Mouse (Mus musculus): ENCODE results near the gene P2rx6. TPM values are rescaled to one million over a fixed set of nuclear protein-coding genes. Genes with fewer than 3 reads are reported as not detected.
A peak's percentile ranks its signal among the peaks of the same experiment; 100 is the strongest.

The P2rx6 gene
- total and polyA plus RNA-seq, 2 experiments from 2014 or later: 0.31 to 0.70 TPM

GRCm38 (mm10) chr16:17561128-17561750, 446 bp upstream of the P2rx6 start, which contains the start of gene Lrrc74b:
Lrrc74b (minus strand) TSS chr16:17561247.
- H3K4me1 ChIP-seq (ENCODE audit: control insufficient read depth, insufficient read depth): peaks cover 11% of the 10 kb centered on the region; the same call in 1 of the 2 replicates
- 3% methylated on average over 22 of the region's 22 CpGs for WGBS
- peak within 1 kb of the TSS; percentile 33 for H3K4me3 ChIP-seq (ENCODE audit: low read depth, low read length)
- 0 out of 2 replicates have a peak, but pooled peaks cover 11% of the 10 kb centered on the region for H3K27me3 ChIP-seq (ENCODE audit: control insufficient read depth, insufficient read depth, low read length)
- peak within 1 kb of the TSS; percentile 36 for H3K9ac ChIP-seq (replicated peaks; ENCODE audit: low read depth, low read length)
- ATAC-seq (ENCODE audit: insufficient read depth, low read depth) (peak; percentile 81), DNase-seq (ENCODE audit: low spot score) (peak; percentile 77)
- TF ChIP-seq CTCF (IDR thresholded peaks at IDR 0.05; ENCODE audit: low read depth): no peak
- TF ChIP-seq EP300 (IDR thresholded peaks at IDR 0.05; ENCODE audit: low read depth): no peak
- peak within 1 kb of the TSS; percentile 68 for H3K4me2 ChIP-seq (ENCODE audit: low read depth, low read length)
- H3K27ac ChIP-seq (ENCODE audit: low read depth): peak within 1 kb of the TSS; percentile 14; the same call in 1 of the 2 replicates
- no peaks in the 10 kb centered on the region for H3K36me3 ChIP-seq (replicated peaks; ENCODE audit: control insufficient read depth, insufficient read depth, low read length)
- no peaks in the 10 kb centered on the region for H3K9me3 ChIP-seq (replicated peaks; ENCODE audit: control insufficient read depth, low read length)

GRCm38 (mm10) chr16:17563580-17563979, 1.9 kb downstream of the P2rx6 start:
- WGBS: 45% methylated on average over 1 of the region's 1 CpGs
- no peak overlapping the region for H3K4me3 ChIP-seq (ENCODE audit: low read depth, low read length)
- H3K4me2 ChIP-seq (ENCODE audit: low read depth, low read length): no peak overlapping the region
- no peak overlapping the region for H3K9ac ChIP-seq (replicated peaks; ENCODE audit: low read depth, low read length)
- ATAC-seq (ENCODE audit: insufficient read depth, low read depth) (no peak), DNase-seq (ENCODE audit: low spot score) (no peak)
- H3K36me3 ChIP-seq (replicated peaks; ENCODE audit: control insufficient read depth, insufficient read depth, low read length): no peaks in the 10 kb centered on the region
- no peak overlapping the region for H3K27ac ChIP-seq (ENCODE audit: low read depth)
- 0 out of 2 replicates have a peak, but pooled peaks cover 15% of the 10 kb centered on the region for H3K27me3 ChIP-seq (ENCODE audit: control insufficient read depth, insufficient read depth, low read length)
- no peak for TF ChIP-seq CTCF (IDR thresholded peaks at IDR 0.05; ENCODE audit: low read depth)
- no peak for TF ChIP-seq EP300 (IDR thresholded peaks at IDR 0.05; ENCODE audit: low read depth)
- peaks cover 7% of the 10 kb centered on the region; the same call in 1 of the 2 replicates for H3K4me1 ChIP-seq (ENCODE audit: control insufficient read depth, insufficient read depth)
- H3K9me3 ChIP-seq (replicated peaks; ENCODE audit: control insufficient read depth, low read length): no peaks in the 10 kb centered on the region

DNA sequence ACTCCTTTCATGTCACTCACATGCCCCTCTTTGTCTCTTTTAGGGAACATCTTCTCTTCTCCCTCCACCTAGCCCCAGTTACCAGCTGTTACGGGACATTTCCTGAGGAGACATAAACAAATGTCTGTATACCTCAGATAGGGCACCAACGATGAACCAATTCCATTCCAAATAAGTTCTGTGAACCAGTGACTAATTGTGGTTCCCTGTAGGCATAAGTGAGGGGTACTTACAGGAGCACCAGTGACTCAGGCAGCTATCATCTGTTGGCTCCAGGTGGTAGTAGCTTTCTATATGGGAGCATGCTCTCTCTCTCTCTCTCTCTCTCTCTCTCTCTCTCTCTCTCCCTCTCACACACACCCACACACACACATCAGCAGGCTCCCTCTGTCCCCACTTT, 2.5 kb downstream of the P2rx6 start:
- no peak overlapping the region for H3K4me2 ChIP-seq (ENCODE audit: low read depth, low read length)
- 0 out of 2 replicates have a peak, but pooled peaks cover 15% of the 10 kb centered on the region for H3K27me3 ChIP-seq (ENCODE audit: control insufficient read depth, insufficient read depth, low read length)
- no peak for DNase-seq (ENCODE audit: low spot score)
- no peaks in the 10 kb centered on the region for H3K9me3 ChIP-seq (replicated peaks; ENCODE audit: control insufficient read depth, low read length)
- H3K4me1 ChIP-seq (ENCODE audit: control insufficient read depth, insufficient read depth): peaks cover 7% of the 10 kb centered on the region; the same call in 1 of the 2 replicates
- H3K9ac ChIP-seq (replicated peaks; ENCODE audit: low read depth, low read length): no peak overlapping the region
- no peak for TF ChIP-seq CTCF (IDR thresholded peaks at IDR 0.05; ENCODE audit: low read depth)
- WGBS: 59% methylated on average over 2 of the region's 2 CpGs
- no peaks in the 10 kb centered on the region for H3K36me3 ChIP-seq (replicated peaks; ENCODE audit: control insufficient read depth, insufficient read depth, low read length)
- ATAC-seq (ENCODE audit: insufficient read depth, low read depth): no peak
- H3K27ac ChIP-seq (ENCODE audit: low read depth): no peak overlapping the region
- H3K4me3 ChIP-seq (ENCODE audit: low read depth, low read length): no peak overlapping the region

DNA sequence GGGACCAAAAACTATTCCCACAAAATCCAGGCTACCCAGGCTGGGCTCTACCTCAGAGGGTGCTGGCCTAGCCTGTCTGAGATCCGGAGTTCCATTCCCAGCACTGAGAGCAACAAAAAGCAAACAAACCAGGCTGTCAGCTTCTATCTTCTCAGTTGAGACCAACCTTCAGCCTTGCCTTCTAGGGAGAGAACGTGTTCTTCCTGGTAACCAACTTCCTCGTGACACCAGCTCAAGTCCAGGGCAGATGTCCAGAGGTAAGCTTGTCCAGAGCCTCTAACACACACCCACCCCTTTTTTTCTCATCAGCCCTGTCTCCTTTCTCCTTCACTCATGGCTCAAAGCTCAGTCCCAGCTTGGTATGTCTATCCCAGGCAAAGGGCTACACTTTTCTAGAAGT, 3.1 kb downstream of the P2rx6 start:
- Histone ChIP-seq H3K4me2 (ENCODE audit: low read depth, low read length) (no peak overlapping the region), H3K4me3 (ENCODE audit: low read depth, low read length) (no peak overlapping the region), H3K27me3 (ENCODE audit: control insufficient read depth, insufficient read depth, low read length) (0 out of 2 replicates have a peak, but pooled peaks cover 15% of the 10 kb centered on the region), H3K9ac (replicated peaks; ENCODE audit: low read depth, low read length) (no peak overlapping the region), H3K4me1 (ENCODE audit: control insufficient read depth, insufficient read depth) (peaks cover 7% of the 10 kb centered on the region; the same call in 1 of the 2 replicates), H3K36me3 (replicated peaks; ENCODE audit: control insufficient read depth, insufficient read depth, low read length) (no peaks in the 10 kb centered on the region), H3K27ac (ENCODE audit: low read depth) (no peak overlapping the region), H3K9me3 (replicated peaks; ENCODE audit: control insufficient read depth, low read length) (no peaks in the 10 kb centered on the region)
- TF ChIP-seq EP300 (IDR thresholded peaks at IDR 0.05; ENCODE audit: low read depth) (no peak), CTCF (IDR thresholded peaks at IDR 0.05; ENCODE audit: low read depth) (no peak)
- ATAC-seq (ENCODE audit: insufficient read depth, low read depth): no peak
- DNase-seq (ENCODE audit: low spot score): no peak
- WGBS: 53% methylated on average over 3 of the region's 3 CpGs

DNA sequence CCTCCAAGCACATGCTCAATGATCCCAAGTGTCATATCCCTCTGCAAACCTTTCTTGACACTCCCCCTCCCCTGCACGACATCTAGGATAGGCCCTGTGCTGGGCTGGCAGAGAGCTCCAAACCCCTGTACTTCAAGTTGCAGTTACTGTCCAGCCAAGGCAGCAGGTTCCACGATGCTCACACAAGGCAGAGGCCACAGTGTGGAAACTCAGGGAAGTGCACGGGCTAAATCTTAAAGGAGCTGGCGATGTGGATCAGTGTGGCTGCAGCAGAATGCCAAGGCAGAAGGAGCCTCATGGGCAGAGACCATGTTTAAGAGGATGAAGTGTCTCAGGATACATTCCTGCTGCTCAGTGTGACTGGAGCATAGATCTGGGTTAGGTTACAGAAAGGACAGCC, 4.5 kb downstream of the P2rx6 start:
- TF ChIP-seq EP300 (IDR thresholded peaks at IDR 0.05; ENCODE audit: low read depth): no peak
- TF ChIP-seq CTCF (IDR thresholded peaks at IDR 0.05; ENCODE audit: low read depth): peak; percentile 11; the same call in 1 of the 2 replicates
- DNase-seq (ENCODE audit: low spot score): no peak
- H3K36me3 ChIP-seq (replicated peaks; ENCODE audit: control insufficient read depth, insufficient read depth, low read length): no peaks in the 10 kb centered on the region

More for the DNA sequence above, 4.5 kb downstream of the P2rx6 start:
- no peak overlapping the region for H3K27ac ChIP-seq (ENCODE audit: low read depth)
- H3K9ac ChIP-seq (replicated peaks; ENCODE audit: low read depth, low read length): no peak overlapping the region
- H3K4me3 ChIP-seq (ENCODE audit: low read depth, low read length): no peak overlapping the region
- H3K9me3 ChIP-seq (replicated peaks; ENCODE audit: control insufficient read depth, low read length): no peaks in the 10 kb centered on the region
- whole genome bisulfite sequencing: 14% methylated on average over 4 of the region's 4 CpGs
- H3K4me1 ChIP-seq (ENCODE audit: control insufficient read depth, insufficient read depth): peaks cover 7% of the 10 kb centered on the region; the same call in 1 of the 2 replicates
- H3K27me3 ChIP-seq (ENCODE audit: control insufficient read depth, insufficient read depth, low read length): 0 out of 2 replicates have a peak, but pooled peaks cover 9% of the 10 kb centered on the region
- no peak overlapping the region for H3K4me2 ChIP-seq (ENCODE audit: low read depth, low read length)
- no peak for ATAC-seq (ENCODE audit: insufficient read depth, low read depth)

Data from heart, postnatal 0 days (tissue).